Mouse (Mus musculus) lung, postnatal 0 days (tissue): ENCODE data around the gene Actrt3. TPM values are rescaled to one million over a fixed set of nuclear protein-coding genes. Genes with fewer than 3 reads are reported as not detected.

Experiments used
- ATAC-seq: fragments of 200-750 bp; cut with Nextera tagmentation; 2 replicates; pipeline ENCODE4 v1.8.0; 2017; ENCODE audit warnings: moderate library complexity
- DNase-seq: peaks from one replicate; pipeline ENCODE4 v3.0.0-alpha.2; 2016; ENCODE audit warnings: low spot score
- H3K27ac ChIP-seq: fragments of 300-500 bp; sonication (generic); 2 replicates; pipeline ENCODE4 v1.5.1; 2014; ENCODE audit warnings: antibody characterized with exemption, mild to moderate bottlenecking, low read length, mixed read lengths
- H3K27me3 ChIP-seq: fragments of 300-500 bp; sonication (generic); replicated peaks from 2 replicates; pipeline ENCODE4 v1.6.1; 2014; ENCODE audit warnings: low read length, mixed read lengths; ENCODE audit not compliant: insufficient read depth
- H3K36me3 ChIP-seq: fragments of 300-500 bp; sonication (generic); 2 replicates; pipeline ENCODE4 v1.6.1; 2014; ENCODE audit warnings: low read length, mixed read lengths; ENCODE audit not compliant: insufficient read depth
- H3K4me1 ChIP-seq: fragments of 300-500 bp; sonication (generic); 2 replicates; pipeline ENCODE4 v1.6.1; 2014; ENCODE audit warnings: antibody characterized with exemption, low read depth, low read length, mixed read lengths; ENCODE audit not compliant: insufficient read depth
- H3K4me2 ChIP-seq: fragments of 300-500 bp; sonication (generic); replicated peaks from 2 replicates; pipeline ENCODE4 v1.6.1; 2014; ENCODE audit warnings: low read depth, mild to moderate bottlenecking, low read length, moderate library complexity, mixed read lengths
- H3K4me3 ChIP-seq: fragments of 300-500 bp; sonication (generic); 2 replicates; pipeline ENCODE4 v1.5.1; 2014; ENCODE audit warnings: low read depth, low read length
- H3K9ac ChIP-seq: fragments of 300-500 bp; sonication (generic); replicated peaks from 2 replicates; pipeline ENCODE4 v1.6.1; 2014; ENCODE audit warnings: low read depth, mild to moderate bottlenecking
- H3K9me3 ChIP-seq: fragments of 300-500 bp; sonication (generic); 2 replicates; pipeline ENCODE4 v1.6.1; 2016; ENCODE audit warnings: low read length, mixed read lengths
- CTCF ChIP-seq: IDR thresholded peaks from 2 replicates; pipeline ENCODE4 v1.5.1; 2016; ENCODE audit warnings: antibody characterized with exemption, mild to moderate bottlenecking
- EP300 ChIP-seq: IDR thresholded peaks from 2 replicates; pipeline ENCODE4 v1.6.1; 2016; ENCODE audit warnings: antibody characterized with exemption, mild to moderate bottlenecking, control low read depth
- WGBS: fragments of 180-500 bp; shearing (Covaris S2); extraction: QIAGEN DNeasy Blood & Tissue Kit; methylation state at CpG from one replicate; pipeline ENCODE4 v1.1.7; 2014; 5-methylcytosine and 5-hydroxymethylcytosine counted together
- polyA plus RNA-seq: library from polyadenylated mRNA; unstranded; fragments of >200 nt; fragmentation: Nextera tagmentation; extraction: Ambion mirVana; gene quantifications from 2 replicates; pipeline ENCODE4 v1.2.1, GENCODE M21; 2015

Gene Actrt3
- polyA plus RNA-seq, 1 experiment from 2014 or later: not detected

- TF ChIP-seq EP300 (no peak), CTCF (no peak)
- 76% methylated on average over 6 of the region's 6 CpGs for WGBS
- DNase-seq: no peak
- no peak for ATAC-seq
- H3K4me1 ChIP-seq: no peaks in the 10 kb centered on the region
- no peaks in the 10 kb centered on the region for H3K27me3 ChIP-seq
- no peak overlapping the region for H3K4me3 ChIP-seq
- no peak overlapping the region for H3K9ac ChIP-seq
- no peak overlapping the region for H3K4me2 ChIP-seq
- no peak overlapping the region for H3K27ac ChIP-seq
- H3K9me3 ChIP-seq: no peaks in the 10 kb centered on the region
- H3K36me3 ChIP-seq: no peaks in the 10 kb centered on the region
Measured at GRCm38 (mm10) chr3:30553741-30554140, 46.0 kb downstream of the Actrt3 start.

GRCm38 (mm10) chr3:30550218-30550617, 49.5 kb downstream of the Actrt3 start:
- Histone ChIP-seq H3K4me2 (no peak overlapping the region), H3K27ac (no peak overlapping the region), H3K4me3 (no peak overlapping the region), H3K4me1 (no peaks in the 10 kb centered on the region; the same call in 1 of the 2 replicates), H3K36me3 (no peaks in the 10 kb centered on the region), H3K27me3 (no peaks in the 10 kb centered on the region), H3K9me3 (no peaks in the 10 kb centered on the region), H3K9ac (no peak overlapping the region)
- DNase-seq: peak; percentile 24
- WGBS: 48% methylated on average over 2 of the region's 2 CpGs
- TF ChIP-seq CTCF (peak; percentile 34), EP300 (no peak)
- ATAC-seq: no peak

- Histone ChIP-seq H3K9ac (no peak overlapping the region), H3K27me3 (no peaks in the 10 kb centered on the region), H3K9me3 (no peaks in the 10 kb centered on the region), H3K4me2 (no peak overlapping the region), H3K27ac (no peak overlapping the region), H3K4me1 (no peaks in the 10 kb centered on the region; the same call in 1 of the 2 replicates), H3K36me3 (no peaks in the 10 kb centered on the region), H3K4me3 (no peak overlapping the region)
- DNase-seq: peak; percentile 17
- TF ChIP-seq EP300 (no peak), CTCF (no peak)
- ATAC-seq: no peak
- WGBS: 44% methylated on average over 7 of the region's 7 CpGs
Measured at GRCm38 (mm10) chr3:30548928-30549327, 50.8 kb downstream of the Actrt3 start.

- Histone ChIP-seq H3K4me2 (peak within 1 kb of the TSS; percentile 33), H3K27ac (no peak within 1 kb of the TSS), H3K9me3 (no peaks in the 10 kb centered on the region), H3K4me1 (no peaks in the 10 kb centered on the region; the same call in 1 of the 2 replicates), H3K4me3 (peak within 1 kb of the TSS; percentile 10; the same call in 1 of the 2 replicates), H3K27me3 (no peaks in the 10 kb centered on the region), H3K36me3 (no peaks in the 10 kb centered on the region), H3K9ac (no peak within 1 kb of the TSS)
- WGBS: 90% methylated on average over 3 of the region's 3 CpGs
- no peak for DNase-seq
- ATAC-seq: no peak
- TF ChIP-seq EP300: no peak
- no peak for TF ChIP-seq CTCF
Measured at GRCm38 (mm10) chr3:30547908-30548307, 51.8 kb downstream of the Actrt3 start, which contains the start of gene Mecom. Gene Mecom, minus strand, starts transcription at chr3:30548008.

Other genes starting within 250 kb of the Actrt3 start
- gene Mecom, start 51.9 kb downstream of the Actrt3 start, polyA plus RNA-seq: 22.4 and 29.5 TPM in 2 replicates
- 17.0 and 19.9 TPM in 2 replicates for gene Mynn, start 2.1 kb upstream of the Actrt3 start, polyA plus RNA-seq
- not detected in 2 replicates for gene Lrriq4, start 44.6 kb upstream of the Actrt3 start, polyA plus RNA-seq
- 7.9 and 9.6 TPM in 2 replicates for gene Lrrc34, start 47.9 kb upstream of the Actrt3 start, polyA plus RNA-seq
- gene Lrrc31, start 99.9 kb upstream of the Actrt3 start, polyA plus RNA-seq: 0.17 and 0.55 TPM in 2 replicates
- not detected in 2 replicates for gene Samd7, start 146.4 kb upstream of the Actrt3 start, polyA plus RNA-seq
- 145 and 152 TPM in 2 replicates for gene Sec62, start 192.9 kb upstream of the Actrt3 start, polyA plus RNA-seq